Mouse (Mus musculus) stomach, postnatal 0 days (tissue): ENCODE results near the gene Platr17. TPM values are rescaled to one million over a fixed set of nuclear protein-coding genes. Genes with fewer than 3 reads are reported as not detected.
"Not testable (repeated sequence)": the region's sequence is repeated elsewhere in the genome, so short reads cannot be mapped to it uniquely, and the experiment has no call there.

Experiments
- ATAC-seq: fragments of 200-750 bp; cut with Nextera tagmentation; 2 replicates; pipeline ENCODE4 v1.8.0; 2017; ENCODE audit not compliant: low FRiP score, low TSS enrichment
- DNase-seq: peaks from one replicate; pipeline ENCODE4 v3.0.0-alpha.2; 2016; ENCODE audit warnings: low spot score
- H3K27ac ChIP-seq: fragments of 300-500 bp; sonication (generic); replicated peaks from 2 replicates; pipeline ENCODE4 v1.5.1; 2014; ENCODE audit warnings: mild to moderate bottlenecking, control low read depth
- H3K27me3 ChIP-seq: fragments of 300-500 bp; sonication (generic); 2 replicates; pipeline ENCODE4 v1.6.1; 2014; ENCODE audit warnings: low read length; ENCODE audit not compliant: control insufficient read depth, insufficient read depth
- H3K36me3 ChIP-seq: fragments of 300-500 bp; sonication (generic); 2 replicates; pipeline ENCODE4 v1.6.1; 2014; ENCODE audit warnings: low read length, mixed read lengths; ENCODE audit not compliant: control insufficient read depth, insufficient read depth
- H3K4me1 ChIP-seq: fragments of 300-500 bp; sonication (generic); replicated peaks from 2 replicates; pipeline ENCODE4 v1.6.1; 2014; ENCODE audit warnings: antibody characterized with exemption; ENCODE audit not compliant: control insufficient read depth, insufficient read depth
- H3K4me2 ChIP-seq: fragments of 300-500 bp; sonication (generic); replicated peaks from 2 replicates; pipeline ENCODE4 v1.6.1; 2014; ENCODE audit warnings: low read depth, mild to moderate bottlenecking, control low read depth, moderate library complexity
- H3K4me3 ChIP-seq: fragments of 300-500 bp; sonication (generic); 2 replicates; pipeline ENCODE4 v1.5.1; 2014; ENCODE audit warnings: low read depth, low read length, control low read depth
- H3K9ac ChIP-seq: fragments of 300-500 bp; sonication (generic); 2 replicates; pipeline ENCODE4 v1.6.1; 2014; ENCODE audit warnings: mild to moderate bottlenecking, low read length, control low read depth, mixed read lengths
- H3K9me3 ChIP-seq: fragments of 300-500 bp; sonication (generic); 2 replicates; pipeline ENCODE4 v1.6.1; 2016; ENCODE audit warnings: low read length; ENCODE audit not compliant: control insufficient read depth
- CTCF ChIP-seq: IDR thresholded peaks from 2 replicates; pipeline ENCODE4 v1.5.1; 2016; ENCODE audit warnings: antibody characterized with exemption, low read depth, mild to moderate bottlenecking, moderate library complexity
- EP300 ChIP-seq: optimal IDR thresholded peaks from 2 replicates; pipeline ENCODE3; 2016; ENCODE audit warnings: antibody characterized with exemption
- WGBS: fragments of 180-500 bp; shearing (Covaris S2); extraction: QIAGEN DNeasy Blood & Tissue Kit; methylation state at CpG from one replicate; pipeline ENCODE4 v1.1.7; 2014; 5-methylcytosine and 5-hydroxymethylcytosine counted together
- polyA plus RNA-seq: library from polyadenylated mRNA; unstranded; fragments of >200 nt; fragmentation: Nextera tagmentation; extraction: Ambion mirVana; gene quantifications from 2 replicates; pipeline ENCODE4 v1.2.1, GENCODE M21; 2015

The Platr17 gene
- polyA plus RNA-seq, result 1.1 TPM in 2 replicates

GRCm38 (mm10) chr17:33904835-33905234, at the start of gene Platr17:
TSS of gene Platr17 (plus strand) at chr17:33905135.
- not testable (repeated sequence) for H3K4me1 ChIP-seq, H3K36me3 ChIP-seq, DNase-seq, ATAC-seq, H3K4me3 ChIP-seq, H3K27me3 ChIP-seq, H3K27ac ChIP-seq, H3K9me3 ChIP-seq, H3K4me2 ChIP-seq, H3K9ac ChIP-seq
- 30% methylated on average over 3 of the region's 4 CpGs for WGBS

GRCm38 (mm10) chr17:33857816-33858215, 47.1 kb upstream of the Platr17 start:
- 80% methylated on average over 4 of the region's 4 CpGs for WGBS
- no peaks in the 10 kb centered on the region for H3K9me3 ChIP-seq
- ATAC-seq, result no peak
- TF ChIP-seq CTCF (no peak), EP300 (no peak)
- H3K4me3 ChIP-seq, result no peak overlapping the region
- H3K27ac ChIP-seq, result no peak overlapping the region
- H3K9ac ChIP-seq, result no peak overlapping the region
- H3K36me3 ChIP-seq, result no peaks in the 10 kb centered on the region
- no peaks in the 10 kb centered on the region for H3K4me1 ChIP-seq
- DNase-seq, result no peak
- no peak overlapping the region for H3K4me2 ChIP-seq
- H3K27me3 ChIP-seq, result no peaks in the 10 kb centered on the region

GRCm38 (mm10) chr17:33865330-33866030, 39.5 kb upstream of the Platr17 start:
- Histone ChIP-seq H3K27ac (no peak overlapping the region), H3K36me3 (no peaks in the 10 kb centered on the region), H3K9me3 (no peaks in the 10 kb centered on the region), H3K27me3 (no peaks in the 10 kb centered on the region), H3K4me2 (no peak overlapping the region), H3K9ac (no peak overlapping the region), H3K4me3 (no peak overlapping the region), H3K4me1 (no peaks in the 10 kb centered on the region)
- peak; percentile 67 for DNase-seq
- ATAC-seq, result peak; percentile 45; the same call in 1 of the 2 replicates
- TF ChIP-seq CTCF (peak; percentile 75), EP300 (no peak)
- WGBS, result 27% methylated on average over 9 of the region's 9 CpGs

- H3K9me3 ChIP-seq, H3K9ac ChIP-seq, H3K27ac ChIP-seq, H3K4me1 ChIP-seq, H3K4me2 ChIP-seq, H3K4me3 ChIP-seq, ATAC-seq, H3K36me3 ChIP-seq, DNase-seq, H3K27me3 ChIP-seq: not testable (repeated sequence)
- no CpG with 5 or more reads among the region's 12 CpGs for WGBS
These were observed 31.4 kb upstream of the Platr17 start, which contains the start of gene Gm7029 for GRCm38 (mm10) chr17:33873537-33873936. TSS of gene Gm7029 (plus strand) at chr17:33873837.

- no peak overlapping the region for H3K4me2 ChIP-seq
- no peak overlapping the region for H3K4me3 ChIP-seq
- WGBS, result 90% methylated on average over 9 of the region's 11 CpGs
- H3K9me3 ChIP-seq, result no peaks in the 10 kb centered on the region
- H3K9ac ChIP-seq, result no peak overlapping the region
- ATAC-seq (no peak), DNase-seq (no peak)
- TF ChIP-seq CTCF, result no peak
- TF ChIP-seq EP300, result no peak
- H3K27ac ChIP-seq, result no peak overlapping the region
- no peaks in the 10 kb centered on the region for H3K36me3 ChIP-seq
- no peaks in the 10 kb centered on the region for H3K27me3 ChIP-seq
- H3K4me1 ChIP-seq, result no peaks in the 10 kb centered on the region
These were observed 30.5 kb upstream of the Platr17 start for GRCm38 (mm10) chr17:33874411-33874810.

GRCm38 (mm10) chr17:33875797-33876196, 29.1 kb upstream of the Platr17 start:
- WGBS, result 82% methylated on average over 5 of the region's 5 CpGs
- H3K36me3 ChIP-seq, H3K9ac ChIP-seq, H3K4me2 ChIP-seq, H3K9me3 ChIP-seq, H3K27ac ChIP-seq, H3K27me3 ChIP-seq, H3K4me1 ChIP-seq, ATAC-seq, H3K4me3 ChIP-seq: not testable (repeated sequence)
- peak; percentile 52 for TF ChIP-seq CTCF
- peak; percentile 27 for DNase-seq

- not testable (repeated sequence) for H3K4me3 ChIP-seq, H3K4me2 ChIP-seq, H3K27ac ChIP-seq, DNase-seq, H3K9me3 ChIP-seq, H3K36me3 ChIP-seq, H3K27me3 ChIP-seq, H3K9ac ChIP-seq, H3K4me1 ChIP-seq
- peak; percentile 23; the same call in 1 of the 2 replicates for ATAC-seq
- WGBS, result 91% methylated on average over 4 of the region's 11 CpGs
These were observed 20.6 kb upstream of the Platr17 start for GRCm38 (mm10) chr17:33884320-33884719.

GRCm38 (mm10) chr17:33887802-33888201, 17.1 kb upstream of the Platr17 start:
- not testable (repeated sequence) for H3K9me3 ChIP-seq, DNase-seq, H3K4me3 ChIP-seq, H3K36me3 ChIP-seq, H3K27ac ChIP-seq, H3K9ac ChIP-seq, H3K4me2 ChIP-seq, ATAC-seq, H3K4me1 ChIP-seq, H3K27me3 ChIP-seq
- 39% methylated on average over 2 of the region's 2 CpGs for WGBS

- H3K36me3 ChIP-seq, H3K4me1 ChIP-seq, H3K4me2 ChIP-seq, H3K9me3 ChIP-seq, H3K9ac ChIP-seq, ATAC-seq, H3K27me3 ChIP-seq, H3K4me3 ChIP-seq, DNase-seq, H3K27ac ChIP-seq: not testable (repeated sequence)
These were observed 16.7 kb upstream of the Platr17 start for GRCm38 (mm10) chr17:33888230-33888629.
